Mouse (Mus musculus) spleen, adult 2 months (tissue): ENCODE results near the gene Birc2.

Source experiments
- CTCF ChIP-seq: fragments of 200-500 bp; IDR thresholded peaks from 2 replicates; pipeline ENCODE4 v1.5.1; 2011; ENCODE audit warnings: mild to moderate bottlenecking, inconsistent platforms; ENCODE audit not compliant: insufficient read depth, insufficient read length, insufficient replicate concordance; ENCODE audit errors: extremely low read depth
- POLR2A ChIP-seq: fragments of 200-500 bp; IDR thresholded peaks from 2 replicates; pipeline ENCODE4 v1.6.1; 2011; ENCODE audit warnings: low read depth, low read length, inconsistent platforms

DNA sequence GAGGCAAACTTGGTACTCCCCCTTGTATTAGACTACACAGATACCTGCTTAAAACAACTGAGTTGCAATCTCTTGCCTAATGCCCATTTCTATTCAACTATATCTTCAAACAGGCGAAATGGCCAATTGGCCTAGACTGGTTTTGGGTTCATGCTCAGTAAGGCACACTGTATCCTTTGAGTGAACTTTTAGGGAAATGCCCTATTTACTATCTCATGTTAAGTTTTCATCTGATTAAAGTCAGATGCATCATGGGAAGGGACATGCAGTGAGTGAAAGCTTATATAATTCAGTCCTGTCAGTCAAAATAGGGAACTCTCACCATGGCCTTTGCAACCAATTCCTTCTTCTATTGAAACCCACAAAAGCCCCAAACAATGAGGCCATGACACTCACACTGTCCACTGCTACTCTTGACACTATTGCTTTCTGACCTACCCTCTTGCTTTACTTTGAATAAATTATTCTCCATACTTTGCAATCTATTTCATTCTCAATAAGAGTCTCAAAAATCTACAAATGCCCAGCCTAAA, 9.9 kb upstream of the Birc2 start:
- TF ChIP-seq CTCF = no peak
- no peak for TF ChIP-seq POLR2A
